Mouse (Mus musculus): ENCODE data around the gene Sergef.

DNA sequence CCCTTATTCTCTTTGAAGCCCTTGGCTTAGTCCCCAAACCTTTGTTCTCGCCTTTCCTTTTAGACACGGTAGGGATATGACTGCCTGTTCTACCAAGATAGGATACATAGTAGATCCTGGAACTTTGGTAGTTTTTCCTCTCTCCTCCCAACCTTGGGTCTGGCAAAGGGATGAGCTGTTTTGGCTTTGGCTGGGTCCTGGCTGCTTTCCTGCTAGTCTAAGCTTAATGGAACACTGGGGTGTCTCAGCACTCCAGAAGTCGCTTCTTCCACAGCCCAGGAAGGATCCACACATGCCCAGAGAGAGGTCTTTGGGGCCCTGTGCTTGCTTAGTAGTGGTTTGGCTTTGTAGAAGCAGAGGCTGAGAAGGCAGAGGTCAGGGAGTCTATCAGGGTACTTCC is 215.7 kb downstream of the Sergef start:
- TF ChIP-seq CTCF (IDR thresholded peaks at IDR 0.05; ENCODE audit: borderline replicate concordance, insufficient read depth, low read length) (no peak), POLR2A (IDR thresholded peaks at IDR 0.05; ENCODE audit: low read depth, low read length) (no peak)
